Mouse (Mus musculus): ENCODE data around the gene Hspa2.

DNA sequence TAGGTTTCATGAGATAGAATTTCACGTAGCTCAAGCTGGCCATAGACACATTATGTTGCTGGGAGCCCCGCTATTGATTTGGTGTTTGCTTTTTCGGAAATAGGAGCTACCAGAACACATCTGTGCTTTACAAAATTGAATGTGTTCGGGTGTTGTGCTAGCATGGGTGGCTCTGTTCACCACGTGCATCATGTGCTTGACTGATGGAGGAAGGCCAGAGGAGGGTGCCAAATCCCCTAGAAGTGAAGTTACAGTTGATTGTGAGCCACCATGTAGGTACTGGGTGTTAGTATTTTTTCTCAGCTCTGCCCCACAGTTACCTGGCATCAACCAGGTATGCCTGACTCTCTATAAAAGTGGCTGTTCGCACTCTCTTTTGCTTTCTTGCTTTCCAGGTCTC lies 40.9 kb downstream of the Hspa2 start:
- TF ChIP-seq CTCF (IDR thresholded peaks at IDR 0.05; ENCODE audit: low read depth, low read length) (no peak), POLR2A (IDR thresholded peaks at IDR 0.05; ENCODE audit: extremely low read depth, insufficient read depth, low read length) (no peak)

All from liver, adult 2 months (tissue).